Mouse (Mus musculus): ENCODE measurements around the gene Rps27rt.
"Not testable (repeated sequence)": the region's sequence is repeated elsewhere in the genome, so short reads cannot be mapped to it uniquely, and the experiment has no call there.

Gene Rps27rt

GRCm38 (mm10) chr9:114982689-114983360 is at the start of gene Rps27rt:
Rps27rt (minus strand) TSS chr9:114982739.
- DNase-seq: peak in 1 of 2 experiments; percentile 27

GRCm38 (mm10) chr9:115031046-115031445 is 48.5 kb upstream of the Rps27rt start:
- DNase-seq: not testable (repeated sequence)

GRCm38 (mm10) chr9:115030581-115030980 is 48.0 kb upstream of the Rps27rt start:
- no peak for DNase-seq

- DNase-seq: no peak
Measured at GRCm38 (mm10) chr9:115029307-115029706, 46.8 kb upstream of the Rps27rt start.

- DNase-seq: peak; percentile 71 to 72
Measured at GRCm38 (mm10) chr9:115023708-115024383, 41.3 kb upstream of the Rps27rt start.

- no peak for DNase-seq
Measured at GRCm38 (mm10) chr9:115023137-115023536, 40.6 kb upstream of the Rps27rt start.

- no peak for DNase-seq
Measured at GRCm38 (mm10) chr9:115021419-115021818, 38.9 kb upstream of the Rps27rt start.

GRCm38 (mm10) chr9:115020141-115020540 is 37.6 kb upstream of the Rps27rt start:
- DNase-seq: no peak

- no peak for DNase-seq
Measured at GRCm38 (mm10) chr9:115012367-115012766, 29.8 kb upstream of the Rps27rt start.

- DNase-seq: no peak
Measured at GRCm38 (mm10) chr9:115008194-115008593, 25.7 kb upstream of the Rps27rt start.

- no peak for DNase-seq
Measured at GRCm38 (mm10) chr9:115007776-115008175, 25.2 kb upstream of the Rps27rt start.

- no peak for DNase-seq
Measured at GRCm38 (mm10) chr9:115005446-115005845, 22.9 kb upstream of the Rps27rt start.

- no peak for DNase-seq
Measured at GRCm38 (mm10) chr9:114999771-115000146, 17.2 kb upstream of the Rps27rt start.

- DNase-seq: no peak
Measured at GRCm38 (mm10) chr9:114999010-114999770, 16.7 kb upstream of the Rps27rt start.

GRCm38 (mm10) chr9:114996489-114996888 is 13.9 kb upstream of the Rps27rt start:
- DNase-seq: no peak

GRCm38 (mm10) chr9:114995716-114996115 is 13.2 kb upstream of the Rps27rt start:
- DNase-seq: no peak

- DNase-seq: no peak
Measured at GRCm38 (mm10) chr9:114995250-114995649, 12.7 kb upstream of the Rps27rt start.

- DNase-seq: no peak
Measured at GRCm38 (mm10) chr9:114992528-114992927, 10.0 kb upstream of the Rps27rt start.

- no peak for DNase-seq
Measured at GRCm38 (mm10) chr9:114990421-114990820, 7.9 kb upstream of the Rps27rt start.

GRCm38 (mm10) chr9:114988610-114989327 is 6.2 kb upstream of the Rps27rt start:
- DNase-seq: peak; percentile 40 to 67

GRCm38 (mm10) chr9:114988029-114988428 is 5.5 kb upstream of the Rps27rt start:
- no peak for DNase-seq

- no peak for DNase-seq
Measured at GRCm38 (mm10) chr9:114986361-114986760, 3.8 kb upstream of the Rps27rt start.

- no peak for DNase-seq
Measured at GRCm38 (mm10) chr9:114985741-114986140, 3.2 kb upstream of the Rps27rt start.

All from cerebellum, postnatal 14 days (tissue).